Mouse (Mus musculus) E14TG2a.4 (cell line): Measurements from ENCODE around the gene Wee2.

ENCODE experiments used
- CTCF ChIP-seq: conservative IDR thresholded peaks from 2 replicates; pipeline ENCODE4 v1.5.1; 2014; ENCODE audit warnings: low read length
- NANOG ChIP-seq: IDR thresholded peaks from 2 replicates; pipeline ENCODE4 v1.6.1; 2014; ENCODE audit warnings: borderline replicate concordance, low read length, mixed read lengths
- POU5F1 ChIP-seq: IDR thresholded peaks from 2 replicates; pipeline ENCODE4 v1.6.1; 2014; ENCODE audit warnings: low read length, borderline replicate concordance

DNA sequence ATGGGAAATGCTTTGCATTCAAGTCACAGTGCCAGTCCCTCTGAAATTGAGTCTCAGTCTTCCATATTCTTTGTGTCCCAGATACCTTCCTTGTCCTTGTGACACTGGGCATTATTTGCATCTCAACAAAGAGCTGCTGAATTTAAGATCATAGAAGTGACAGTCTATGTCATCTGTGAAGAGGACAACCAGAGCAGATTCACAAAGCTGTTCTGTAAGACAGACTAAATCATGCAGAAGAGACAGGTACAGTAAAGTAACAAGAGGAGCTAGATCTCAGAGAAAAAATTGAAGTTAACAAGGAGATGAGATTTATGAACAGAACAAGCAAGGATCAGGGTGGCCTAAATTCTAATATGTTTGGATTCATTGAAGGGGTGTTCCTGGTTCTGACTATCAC, 52.0 kb downstream of the Wee2 start, which contains the start of gene Tas2r137:
- TF ChIP-seq CTCF (no peak), NANOG (no peak), POU5F1 (no peak)
